Mouse (Mus musculus) kidney, adult 9 months (tissue): ENCODE measurements at regions not wholly inside any gene's neighbourhood (a gene's known extent, or its start where the extent isn't known, plus 50 kb on each side); places are given as distances from the start of the nearest gene placed in this dataset.
A peak's percentile ranks its signal among the peaks of the same experiment; 100 is the strongest.

Experiments
- DNase-seq: peaks from one replicate; pipeline ENCODE4 v3.0.0; 2022

DNA sequence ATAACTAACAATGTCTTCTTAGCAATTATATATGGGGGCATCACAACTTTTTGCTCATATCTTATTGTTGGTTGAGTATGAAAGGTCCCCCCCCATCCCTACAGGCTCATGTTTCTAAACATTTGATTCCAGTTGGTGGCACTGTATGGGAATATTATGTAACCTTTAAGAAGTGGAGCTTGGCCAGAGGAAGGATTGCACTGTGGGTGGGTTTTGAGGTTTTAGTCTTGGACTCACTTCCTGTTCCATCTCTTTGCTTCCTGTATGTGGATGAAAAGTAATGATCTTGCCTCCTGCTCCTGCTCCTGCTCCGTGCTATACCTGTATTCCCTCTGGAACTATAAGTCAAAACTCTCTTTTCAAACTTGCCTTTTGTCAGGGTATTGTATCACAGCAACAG, 778.2 kb upstream of the Lrrc6 start:
- no peak for DNase-seq

DNA sequence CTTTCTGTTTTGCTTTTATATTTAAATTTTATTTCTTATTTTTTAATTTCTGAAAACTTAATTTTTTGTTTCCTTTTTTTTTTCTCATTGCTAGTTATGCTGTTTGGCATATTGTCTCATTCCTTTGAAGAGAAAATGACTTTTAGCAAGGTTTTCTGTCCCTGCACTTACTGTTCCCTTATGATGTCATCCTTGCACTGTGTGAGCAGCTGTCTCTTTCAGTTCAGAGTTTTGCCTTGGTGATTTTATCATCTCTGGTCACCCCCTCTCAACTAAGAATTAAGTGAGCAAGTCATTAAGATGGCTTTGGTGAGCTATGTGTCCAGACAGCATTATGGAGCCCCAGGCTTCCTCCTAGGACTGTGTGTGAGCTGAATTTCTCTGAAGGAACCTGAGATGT, 774.3 kb upstream of the Lrrc6 start:
- DNase-seq: no peak

DNA sequence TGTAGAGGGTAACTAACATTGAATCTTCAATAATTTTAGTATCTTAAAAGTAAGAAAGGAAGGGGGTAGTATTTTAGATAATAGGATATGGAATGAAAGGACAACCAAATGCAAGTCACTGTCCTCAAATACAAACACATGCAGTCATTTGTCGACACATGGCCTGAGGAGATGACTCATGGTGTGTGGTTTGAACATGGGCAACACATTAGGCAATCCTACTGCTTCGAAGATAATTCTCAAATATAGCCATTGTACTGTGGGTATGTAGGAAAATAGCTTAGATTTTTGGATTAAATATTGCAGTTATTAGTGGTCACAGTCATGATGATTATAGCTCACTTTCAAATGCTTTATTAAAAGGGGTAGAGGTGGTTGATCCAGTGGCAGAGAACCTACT, 771.7 kb upstream of the Lrrc6 start:
- no peak for DNase-seq

DNA sequence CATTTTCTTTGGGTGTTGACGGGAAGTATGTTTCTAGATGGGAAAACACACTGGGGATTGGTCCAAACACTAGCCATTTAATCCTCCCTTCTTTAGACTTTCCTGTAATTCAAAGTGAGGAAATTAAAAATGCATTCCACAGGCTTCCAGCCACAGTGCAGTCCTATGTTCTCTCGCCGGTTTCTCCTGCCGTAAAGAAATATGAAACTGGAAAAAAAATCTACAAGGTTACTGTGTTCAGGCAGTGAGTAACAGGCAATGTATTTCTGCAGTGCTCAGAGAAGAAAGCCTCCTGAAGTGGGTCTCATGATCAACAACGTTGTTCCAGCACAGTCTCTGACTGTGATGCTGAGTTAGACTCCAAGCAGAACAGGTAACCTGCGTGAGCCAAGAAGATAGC, 763.0 kb upstream of the Lrrc6 start:
- DNase-seq: no peak

DNA sequence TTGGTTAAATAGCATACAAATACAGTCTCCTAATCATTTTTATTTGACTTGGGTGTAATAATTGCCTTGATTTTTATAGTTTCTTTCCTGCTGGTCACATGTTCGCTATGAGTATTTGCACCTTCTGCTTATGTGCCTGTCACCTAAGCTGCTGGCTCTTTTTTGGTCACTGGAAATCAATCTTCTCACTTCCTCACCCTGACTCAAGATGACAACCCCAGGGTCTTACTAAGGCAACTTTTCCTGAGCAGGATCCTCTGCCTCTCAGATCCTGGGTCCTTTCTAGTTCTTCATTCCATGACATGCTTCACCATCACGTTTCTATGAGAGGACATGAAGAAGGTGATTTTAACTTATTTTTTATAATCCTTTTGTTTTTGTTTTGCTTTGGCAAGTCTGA, 762.6 kb upstream of the Lrrc6 start:
- no peak for DNase-seq

DNA sequence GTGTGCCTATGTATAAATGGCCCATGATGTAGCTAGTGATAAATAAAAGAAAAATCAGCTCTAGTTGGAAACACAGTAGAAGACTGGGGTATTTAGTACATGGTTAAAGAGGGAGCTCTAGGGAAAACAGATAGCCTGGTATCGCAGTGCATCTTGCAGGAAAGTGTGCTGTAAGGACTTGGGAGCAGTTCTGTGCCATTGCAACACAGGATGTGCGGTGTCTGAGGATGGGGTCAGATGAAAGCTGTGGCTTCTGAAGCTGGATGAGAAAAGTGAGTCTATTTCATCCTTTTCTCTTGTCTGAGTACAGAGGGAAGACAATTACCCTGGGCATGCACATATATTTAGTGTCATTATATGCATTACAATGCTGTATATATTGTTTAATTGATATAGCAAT, 761.6 kb upstream of the Lrrc6 start:
- DNase-seq: no peak

DNA sequence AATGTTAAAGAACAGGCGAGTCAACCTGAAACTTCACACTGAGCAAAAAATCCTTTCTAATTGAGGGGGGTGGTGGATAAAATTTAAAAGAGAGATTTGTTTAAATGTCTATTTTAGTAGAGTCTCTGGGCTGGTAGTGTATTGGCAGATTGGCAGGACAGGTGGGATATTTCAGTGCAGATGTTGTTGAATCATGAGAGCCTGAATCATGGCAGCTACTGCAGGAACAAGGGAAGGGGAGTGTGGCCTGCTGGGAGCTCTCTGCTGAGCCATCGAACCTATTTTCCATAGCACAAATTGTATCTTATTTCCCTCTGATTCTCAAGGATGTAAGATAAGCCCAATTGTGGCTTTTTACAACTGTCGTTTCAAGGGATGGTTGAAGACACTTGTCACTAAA, 760.0 kb upstream of the Lrrc6 start:
- DNase-seq: no peak

DNA sequence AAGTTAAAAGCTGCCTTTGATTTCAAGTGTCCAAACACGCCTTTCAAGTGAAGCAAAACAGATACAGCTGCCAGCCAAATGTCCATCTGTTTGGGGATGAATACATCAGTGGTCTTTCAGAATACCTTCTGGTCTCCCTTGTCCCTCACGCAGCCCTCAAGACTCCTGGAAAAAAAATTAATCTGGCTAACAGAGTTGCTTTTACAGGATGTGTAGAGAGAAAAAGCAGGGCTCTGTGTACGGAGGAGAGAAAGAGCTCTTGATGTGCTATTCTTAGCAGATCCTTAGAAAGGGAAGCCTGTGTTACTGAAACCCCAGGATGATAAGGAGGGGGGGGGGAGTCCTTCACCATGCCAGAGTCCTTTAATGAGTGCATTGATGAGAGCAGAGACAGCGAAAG, 748.4 kb upstream of the Lrrc6 start:
- no peak for DNase-seq

DNA sequence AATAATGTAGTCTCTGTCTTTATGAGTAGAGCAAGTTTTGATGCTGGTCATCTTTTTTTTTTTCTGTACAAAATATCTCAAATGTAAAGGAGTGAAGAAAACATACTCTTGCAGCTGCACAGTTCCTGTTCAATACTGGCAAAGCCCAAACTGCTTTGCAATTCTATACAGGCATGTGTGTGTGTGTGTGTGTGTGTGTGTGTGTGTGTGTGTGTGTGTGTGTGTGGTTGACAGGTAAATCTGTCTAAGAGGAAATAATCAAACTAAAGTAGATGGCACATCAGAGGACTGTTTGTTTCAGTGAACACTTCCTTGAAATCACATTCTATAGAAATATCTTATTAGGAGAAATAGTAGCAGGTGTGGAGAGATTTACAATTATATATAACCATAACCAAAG, 747.8 kb upstream of the Lrrc6 start:
- no peak for DNase-seq

DNA sequence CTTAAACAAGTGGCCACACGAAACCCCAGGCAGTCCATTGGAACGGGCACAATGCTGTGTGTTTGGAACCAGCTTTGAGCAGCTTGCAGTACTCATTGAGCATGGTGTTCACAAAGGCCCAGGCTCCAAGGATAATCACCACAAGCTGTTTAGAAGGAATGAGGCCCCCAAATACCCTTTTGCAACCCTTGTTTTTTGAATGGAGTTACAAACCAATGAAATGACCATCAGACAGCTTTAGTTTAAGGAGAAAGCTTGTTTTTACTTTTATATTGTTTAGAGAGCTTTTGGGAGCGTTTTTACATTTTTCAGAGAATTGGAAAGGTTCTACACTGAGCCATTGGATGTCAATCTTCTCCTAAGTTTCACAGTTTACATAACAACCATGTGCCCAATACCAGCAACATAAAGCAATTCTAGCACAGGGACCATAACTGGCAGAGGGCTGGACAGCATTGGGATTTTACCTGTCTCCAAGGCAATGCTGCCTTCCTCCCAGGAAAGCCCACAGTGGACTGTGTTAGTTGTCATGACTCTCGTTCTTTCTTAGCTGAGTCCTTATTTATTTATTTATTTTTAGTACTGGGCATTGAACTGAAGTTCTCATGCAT, 745.1 kb upstream of the Lrrc6 start:
- DNase-seq: no peak

DNA sequence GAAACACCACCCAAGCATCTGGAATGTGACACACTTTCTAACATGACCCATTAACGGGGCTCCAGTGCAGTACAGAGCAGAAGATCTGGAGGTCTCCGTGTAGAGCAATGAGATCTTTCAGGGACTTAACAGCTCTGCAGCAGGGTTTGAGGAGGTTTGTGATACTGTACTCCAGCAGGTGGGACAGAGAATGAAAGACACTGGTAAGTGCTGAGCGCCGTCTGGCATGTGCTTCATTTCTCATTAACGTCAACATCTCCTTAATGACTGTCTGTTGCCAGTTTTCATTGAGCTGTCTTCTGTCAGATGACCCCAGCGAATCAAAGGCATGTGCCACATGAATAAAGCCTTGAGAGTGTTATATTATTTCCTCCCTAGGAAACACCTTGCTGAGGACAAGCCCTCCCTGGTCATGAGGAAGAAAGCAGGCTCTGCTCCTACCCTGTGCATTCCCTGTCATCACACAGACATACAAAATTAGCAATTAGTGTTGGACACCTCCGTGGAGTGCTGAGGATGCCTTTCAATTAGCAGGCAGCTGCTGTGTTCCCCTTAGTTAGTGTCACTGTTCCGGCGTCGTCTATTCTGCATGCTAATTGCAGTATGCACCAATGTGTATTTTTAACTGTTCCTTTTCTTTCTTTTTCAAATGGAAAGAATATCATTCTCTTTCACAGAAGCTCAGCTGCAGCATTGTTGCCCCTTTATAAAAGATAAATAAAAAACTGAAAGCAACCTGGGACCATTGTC, 744.4 kb upstream of the Lrrc6 start:
- DNase-seq: no peak

DNA sequence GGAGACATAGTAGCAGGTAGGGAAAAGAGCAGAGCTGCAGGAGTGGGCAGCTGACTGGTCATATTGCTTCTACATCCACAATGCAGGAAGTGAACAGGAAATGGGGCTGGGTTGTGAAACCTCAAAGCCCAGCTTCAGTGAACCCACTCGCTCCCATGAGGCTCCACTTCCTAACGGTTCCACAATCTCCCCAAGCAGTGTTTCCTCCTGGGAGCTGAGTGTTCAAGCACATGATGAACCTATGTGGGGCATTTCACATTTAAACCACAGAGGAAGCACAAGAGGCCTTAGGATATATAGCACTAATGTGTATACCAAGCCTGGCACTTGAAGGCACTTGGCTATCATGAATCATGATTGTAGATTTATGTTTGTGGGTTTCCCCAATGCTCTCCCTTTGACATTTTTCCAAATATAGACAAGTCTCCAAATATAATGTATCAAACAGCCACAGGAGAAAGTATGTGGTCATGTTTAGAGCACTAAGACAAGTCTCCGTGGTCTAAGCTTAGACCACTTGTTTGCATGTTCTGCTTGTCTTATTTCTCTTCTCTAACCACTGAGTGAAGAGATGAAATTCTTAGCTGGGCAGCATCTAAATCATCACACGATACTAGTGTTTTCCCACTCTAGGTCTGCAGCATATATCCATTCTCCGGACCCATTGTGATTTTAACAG, 734.5 kb upstream of the Lrrc6 start:
- DNase-seq: no peak

DNA sequence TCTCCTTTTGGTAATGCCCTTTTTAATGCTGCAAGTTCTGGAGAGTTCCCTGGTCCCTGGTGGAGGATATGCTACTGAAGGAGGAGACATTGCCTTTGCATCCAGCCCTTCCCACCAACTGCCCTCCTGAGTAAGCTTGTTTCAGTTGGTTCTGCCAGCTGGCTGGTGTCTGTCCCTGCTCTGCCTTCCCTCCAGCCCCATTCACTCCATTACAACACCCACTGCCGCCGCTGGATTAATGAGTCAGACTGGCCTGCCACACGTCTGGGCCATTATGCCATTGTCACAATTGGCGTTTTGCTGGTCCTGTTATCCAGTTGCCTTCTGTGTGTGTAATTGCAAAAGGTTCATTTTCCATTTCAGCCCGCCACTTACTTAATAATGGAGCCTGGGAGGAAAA, 728.6 kb upstream of the Lrrc6 start:
- no peak for DNase-seq

DNA sequence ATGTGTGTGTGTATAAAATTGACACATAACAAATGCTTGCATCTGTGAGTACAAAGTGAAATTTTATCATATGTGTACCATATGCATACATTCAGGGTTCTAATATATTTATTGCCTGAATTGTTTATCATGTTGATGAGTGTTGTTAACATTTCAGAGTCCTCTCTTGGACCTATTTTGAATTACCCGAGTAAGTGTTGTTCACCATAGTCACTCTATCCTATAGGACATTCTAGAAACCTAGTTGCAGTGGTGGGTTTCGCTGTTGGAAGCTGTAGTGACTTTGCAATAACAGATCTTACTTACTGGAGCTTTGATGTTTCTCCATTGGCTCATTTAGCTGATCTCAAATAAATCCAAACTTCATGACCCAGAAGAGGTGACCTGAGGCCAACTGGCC, 727.9 kb upstream of the Lrrc6 start:
- DNase-seq: no peak

DNA sequence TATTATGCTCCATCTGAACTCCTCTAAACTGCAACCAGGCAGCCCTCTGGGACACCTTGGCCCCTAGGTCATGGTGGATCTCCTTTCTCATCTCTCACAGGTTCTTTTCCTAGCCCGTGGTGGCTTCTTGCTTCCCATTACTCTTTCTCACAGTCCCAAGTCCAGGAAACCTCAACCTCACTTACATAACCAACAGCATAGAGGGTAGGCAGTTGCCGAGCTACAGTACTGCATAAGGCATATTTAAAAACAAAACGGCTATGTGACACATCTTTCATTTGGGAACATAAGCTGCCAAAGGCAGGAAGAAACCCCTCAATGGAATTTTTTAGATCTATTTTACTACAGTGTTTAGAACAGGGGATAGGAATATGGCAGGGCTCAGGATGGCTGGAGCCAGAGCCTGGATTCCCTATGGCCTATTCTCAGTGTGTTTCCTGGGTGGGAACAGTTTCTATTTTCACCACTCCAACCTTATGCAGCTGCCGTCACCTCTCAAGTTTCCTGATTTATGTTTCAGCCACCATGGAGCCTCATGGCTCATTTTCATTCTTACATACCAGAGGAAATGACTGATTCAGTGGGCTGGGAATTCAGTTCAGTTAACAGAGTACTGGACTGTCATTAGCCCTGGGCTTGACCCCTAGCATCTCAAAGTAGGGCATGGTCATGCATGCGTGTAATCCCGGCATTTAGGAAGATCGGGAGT, 726.9 kb upstream of the Lrrc6 start:
- peak; percentile 23 for DNase-seq

DNA sequence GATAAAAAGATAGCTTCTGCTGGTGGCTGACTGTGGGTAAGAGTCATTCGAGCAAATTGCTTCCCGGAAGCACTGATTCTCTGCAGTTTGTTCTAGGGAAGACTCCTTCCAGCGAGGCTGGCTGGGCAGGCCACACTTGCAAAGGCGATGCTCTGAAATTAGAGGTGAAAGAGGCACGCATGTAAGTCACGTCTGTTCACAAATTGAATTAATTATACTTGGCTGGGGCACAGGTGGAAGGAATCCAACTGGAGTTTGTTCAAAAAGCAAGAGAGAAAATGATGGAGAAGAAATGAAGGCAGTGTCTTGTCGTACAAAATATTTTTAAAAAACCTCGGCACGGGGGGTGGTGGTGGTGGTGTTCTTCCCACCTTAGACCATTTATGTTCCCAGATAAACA, 726.2 kb upstream of the Lrrc6 start:
- DNase-seq: no peak
